Mouse (Mus musculus) limb, embryonic 11.5 days (tissue): ENCODE measurements around the gene Ift140. TPM values are rescaled to one million over a fixed set of nuclear protein-coding genes. Genes with fewer than 3 reads are reported as not detected.

Experiments used
- ATAC-seq: fragments of 200-750 bp; cut with Nextera tagmentation; 2 replicates; pipeline ENCODE4 v1.8.0; 2017; ENCODE audit warnings: low read depth; ENCODE audit not compliant: insufficient number of reproducible peaks, low FRiP score, low TSS enrichment
- DNase-seq: peaks from one replicate; pipeline ENCODE4 v3.0.0-alpha.2; 2015; ENCODE audit warnings: low spot score
- H3K27ac ChIP-seq: fragments of 300-500 bp; sonication (generic); replicated peaks from 2 replicates; pipeline ENCODE4 v1.5.1; 2014; ENCODE audit warnings: low read depth, mild to moderate bottlenecking, low read length
- H3K27me3 ChIP-seq: fragments of 300-500 bp; sonication (generic); 2 replicates; pipeline ENCODE4 v1.6.1; 2014; ENCODE audit warnings: mild to moderate bottlenecking, low read length, mixed read lengths; ENCODE audit not compliant: control insufficient read depth, insufficient read depth
- H3K36me3 ChIP-seq: fragments of 300-500 bp; sonication (generic); 2 replicates; pipeline ENCODE4 v1.6.1; 2014; ENCODE audit warnings: mild to moderate bottlenecking, low read length, moderate library complexity, mixed read lengths; ENCODE audit not compliant: control insufficient read depth, insufficient read depth
- H3K4me1 ChIP-seq: fragments of 300-500 bp; sonication (generic); 2 replicates; pipeline ENCODE4 v1.6.1; 2014; ENCODE audit warnings: low read length, mixed read lengths; ENCODE audit not compliant: control insufficient read depth, insufficient read depth
- H3K4me2 ChIP-seq: fragments of 300-500 bp; sonication (generic); 2 replicates; pipeline ENCODE4 v1.6.1; 2014; ENCODE audit warnings: low read depth, mild to moderate bottlenecking, moderate library complexity; ENCODE audit not compliant: severe bottlenecking
- H3K4me3 ChIP-seq: fragments of 300-500 bp; sonication (generic); 2 replicates; pipeline ENCODE4 v1.5.1; 2014; ENCODE audit warnings: low read depth, low read length
- H3K9ac ChIP-seq: fragments of 300-500 bp; sonication (generic); 2 replicates; pipeline ENCODE4 v1.6.1; 2014; ENCODE audit warnings: mild to moderate bottlenecking, low read length
- H3K9me3 ChIP-seq: fragments of 300-500 bp; sonication (generic); 2 replicates; pipeline ENCODE4 v1.6.1; 2016; ENCODE audit warnings: low read length; ENCODE audit not compliant: control insufficient read depth
- WGBS: fragments of 180-500 bp; shearing (Covaris S2); extraction: QIAGEN DNeasy Blood & Tissue Kit; methylation state at CpG from one replicate; pipeline ENCODE4 v1.1.7; 2014; 5-methylcytosine and 5-hydroxymethylcytosine counted together
- polyA plus RNA-seq: library from polyadenylated mRNA; unstranded; fragments of >200 nt; fragmentation: Nextera tagmentation; extraction: Ambion mirVana; gene quantifications from 2 replicates; pipeline ENCODE4 v1.2.1, GENCODE M21; 2014

Gene Ift140
- polyA plus RNA-seq, 1 experiment from 2014 or later: 21.0 TPM

DNA sequence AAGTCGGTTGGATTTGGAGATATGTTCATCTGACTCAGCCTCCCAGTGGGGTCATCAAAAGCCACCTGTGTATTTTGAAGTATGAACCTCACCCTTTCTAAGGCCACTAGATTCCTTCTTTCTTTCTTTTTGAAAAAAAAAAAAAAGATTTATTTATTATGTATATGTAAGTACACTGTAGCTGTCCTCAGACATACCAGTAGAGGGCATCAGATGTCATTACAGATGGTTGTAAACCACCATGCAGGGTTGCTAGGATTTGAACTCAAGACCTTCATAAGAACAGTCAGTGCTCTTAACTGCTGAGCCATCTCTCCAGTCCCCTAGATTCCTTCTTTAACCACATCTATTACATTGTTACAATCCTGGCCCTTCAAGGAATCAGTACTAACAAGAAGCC, 114.2 kb downstream of the Ift140 start:
- no peak overlapping the region for H3K9ac ChIP-seq
- no peak overlapping the region for H3K4me2 ChIP-seq
- no peaks in the 10 kb centered on the region for H3K27me3 ChIP-seq
- ATAC-seq (no peak), DNase-seq (no peak)
- H3K36me3 ChIP-seq: no peaks in the 10 kb centered on the region
- peaks cover 7% of the 10 kb centered on the region; the same call in 1 of the 2 replicates for H3K4me1 ChIP-seq
- H3K9me3 ChIP-seq: no peaks in the 10 kb centered on the region
- no peak overlapping the region for H3K27ac ChIP-seq
- 88% methylated on average over 1 of the region's 1 CpGs for WGBS
- no peak overlapping the region for H3K4me3 ChIP-seq

DNA sequence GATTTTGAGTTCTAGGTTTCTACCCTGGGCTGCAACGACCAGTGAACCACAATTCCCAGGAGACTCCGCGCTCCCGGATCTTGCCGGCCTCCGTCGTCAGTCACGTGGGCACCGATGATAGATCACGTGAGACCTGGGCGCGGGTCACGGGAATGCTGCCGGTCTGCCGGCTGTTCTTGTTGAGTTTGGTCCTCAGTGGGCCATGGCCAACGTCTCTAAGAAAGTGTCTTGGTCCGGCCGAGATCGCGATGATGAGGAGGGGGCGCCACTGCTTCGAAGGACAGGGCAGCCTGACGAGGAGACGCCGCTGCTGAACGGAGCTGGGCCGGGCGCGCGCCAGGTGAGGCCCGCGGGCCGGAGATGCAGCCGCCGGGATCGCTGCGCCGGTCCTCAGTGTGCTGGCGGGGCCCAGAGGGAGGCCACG, 117.4 kb downstream of the Ift140 start, which contains the start of gene Clcn7:
Gene Clcn7, plus strand, starts transcription at position 117 of the 424 bp plus-strand sequence.
- Histone ChIP-seq H3K9me3 (no peaks in the 10 kb centered on the region), H3K27me3 (no peaks in the 10 kb centered on the region), H3K36me3 (no peaks in the 10 kb centered on the region), H3K4me2 (peak within 1 kb of the TSS; percentile 63), H3K27ac (no peak within 1 kb of the TSS), H3K4me1 (peaks cover 7% of the 10 kb centered on the region; the same call in 1 of the 2 replicates), H3K4me3 (peak within 1 kb of the TSS; percentile 86), H3K9ac (peak within 1 kb of the TSS; percentile 76)
- ATAC-seq (peak; percentile 82; the same call in 1 of the 2 replicates), DNase-seq (peak; percentile 95)
- under 1% methylated on average over 40 of the region's 40 CpGs for WGBS

DNA sequence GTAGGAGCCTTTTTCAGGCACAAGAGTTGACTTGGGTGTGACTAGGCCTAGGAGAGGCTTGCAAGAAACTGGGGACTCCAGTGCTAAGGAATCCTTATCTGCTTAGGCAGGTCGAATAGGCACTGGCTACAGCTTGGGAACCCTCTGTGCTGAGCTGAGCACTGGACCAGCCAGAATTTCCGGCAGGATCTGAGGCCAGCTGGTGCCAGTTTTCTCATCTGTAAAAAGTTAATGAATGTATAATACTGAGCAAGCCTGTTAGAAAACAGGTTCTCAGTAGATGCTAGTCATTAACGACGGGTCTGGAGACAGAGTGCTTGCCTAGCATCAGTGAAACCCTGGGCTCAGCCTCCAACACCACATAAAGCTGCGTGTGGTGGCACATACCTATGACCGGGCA, 119.7 kb downstream of the Ift140 start:
- no peak for DNase-seq
- 87% methylated on average over 6 of the region's 6 CpGs for WGBS
- H3K27ac ChIP-seq: no peak overlapping the region

DNA sequence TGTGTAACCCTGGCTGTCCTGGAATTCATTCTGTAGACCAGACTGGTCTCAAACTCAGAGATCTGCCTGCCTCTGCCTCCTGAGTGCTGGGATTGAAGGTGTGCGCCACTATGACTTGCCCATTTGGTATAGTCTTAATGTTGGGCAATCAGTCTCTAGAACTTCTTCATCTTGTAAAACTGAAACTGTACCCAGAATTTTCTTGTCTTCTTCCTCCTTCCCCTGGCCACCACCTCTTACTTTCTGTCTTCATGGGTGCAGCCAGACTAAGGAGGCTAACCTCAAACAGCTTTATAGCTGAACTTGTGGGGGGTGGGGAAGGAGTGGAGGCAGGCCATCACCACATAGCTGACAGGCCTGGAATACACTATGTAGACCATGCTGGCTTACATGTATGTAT, 122.9 kb downstream of the Ift140 start:
- no peak for ATAC-seq
- Histone ChIP-seq H3K4me1 (peaks cover 6% of the 10 kb centered on the region; the same call in 1 of the 2 replicates), H3K4me2 (no peak overlapping the region), H3K4me3 (no peak overlapping the region), H3K36me3 (no peaks in the 10 kb centered on the region), H3K9me3 (no peaks in the 10 kb centered on the region), H3K27me3 (no peaks in the 10 kb centered on the region), H3K9ac (no peak overlapping the region), H3K27ac (no peak overlapping the region)
- DNase-seq: no peak
- 96% methylated on average over 1 of the region's 1 CpGs for WGBS

More for the DNA sequence above, 119.7 kb downstream of the Ift140 start:
- no peak overlapping the region for H3K4me3 ChIP-seq
- H3K27me3 ChIP-seq: no peaks in the 10 kb centered on the region
- no peak overlapping the region for H3K9ac ChIP-seq
- H3K4me2 ChIP-seq: no peak overlapping the region
- no peaks in the 10 kb centered on the region for H3K9me3 ChIP-seq
- peaks cover 7% of the 10 kb centered on the region; the same call in 1 of the 2 replicates for H3K4me1 ChIP-seq
- no peaks in the 10 kb centered on the region for H3K36me3 ChIP-seq
- no peak for ATAC-seq

DNA sequence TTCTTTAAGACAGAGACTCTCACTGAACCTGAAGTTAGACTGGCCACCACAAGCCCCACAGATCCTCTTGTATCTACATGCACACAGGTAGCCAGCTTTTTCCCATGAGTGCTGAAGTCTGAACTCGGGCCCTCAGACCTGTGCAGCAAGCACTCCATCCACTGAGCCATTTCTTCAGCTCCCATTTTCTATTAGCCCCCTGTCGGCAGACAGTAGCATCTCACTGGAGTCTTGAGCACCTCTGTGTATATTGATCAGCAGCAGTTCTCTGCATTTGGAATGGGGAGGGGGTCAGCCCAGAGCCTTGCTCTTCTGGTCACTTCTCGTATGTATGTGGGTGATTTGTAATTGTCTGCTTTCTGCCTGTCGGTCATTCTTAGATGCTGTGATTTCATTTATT, 124.1 kb downstream of the Ift140 start:
- no peak overlapping the region for H3K9ac ChIP-seq
- ATAC-seq (no peak), DNase-seq (no peak)
- H3K27me3 ChIP-seq: no peaks in the 10 kb centered on the region
- no peak overlapping the region for H3K4me3 ChIP-seq
- peaks cover 4% of the 10 kb centered on the region; the same call in 1 of the 2 replicates for H3K36me3 ChIP-seq
- no peaks in the 10 kb centered on the region for H3K9me3 ChIP-seq
- H3K4me2 ChIP-seq: no peak overlapping the region
- no peaks in the 10 kb centered on the region for H3K4me1 ChIP-seq
- WGBS: 69% methylated on average over 4 of the region's 4 CpGs
- no peak overlapping the region for H3K27ac ChIP-seq

Other genes starting within 250 kb of the Ift140 start
- gene Meiob, start 211.8 kb upstream of the Ift140 start, polyA plus RNA-seq: not detected in 2 replicates
- gene Hagh, start 175.9 kb upstream of the Ift140 start, polyA plus RNA-seq: 27.2 and 28.8 TPM in 2 replicates
- 16.6 and 18.5 TPM in 2 replicates for gene Fahd1, start 165.7 kb upstream of the Ift140 start, polyA plus RNA-seq
- gene Igfals, start 150.1 kb upstream of the Ift140 start, polyA plus RNA-seq: 0.24 and 0.47 TPM in 2 replicates
- 65.1 and 66.0 TPM in 2 replicates for gene Nubp2, start 129.7 kb upstream of the Ift140 start, polyA plus RNA-seq
- 36.8 and 42.1 TPM in 2 replicates for gene Spsb3, start 129.4 kb upstream of the Ift140 start, polyA plus RNA-seq
- gene Eme2, start 121.0 kb upstream of the Ift140 start, polyA plus RNA-seq: 20.5 and 20.8 TPM in 2 replicates
- gene Mrps34, start 121.0 kb upstream of the Ift140 start, polyA plus RNA-seq: 82.3 and 84.8 TPM in 2 replicates
- gene Nme3, start 119.6 kb upstream of the Ift140 start, polyA plus RNA-seq: 51.5 and 53.0 TPM in 2 replicates
- gene Mapk8ip3, start 79.1 kb upstream of the Ift140 start, polyA plus RNA-seq: 31.0 and 32.0 TPM in 2 replicates
- gene Jpt2, start 55.4 kb upstream of the Ift140 start, polyA plus RNA-seq: 201 and 259 TPM in 2 replicates
- 13.0 and 14.6 TPM in 2 replicates for gene Cramp1l, start 297 bp upstream of the Ift140 start, polyA plus RNA-seq
- gene Tmem204, start 67.5 kb downstream of the Ift140 start, polyA plus RNA-seq: 9.7 and 10.8 TPM in 2 replicates
- gene Telo2, start 99.9 kb downstream of the Ift140 start, polyA plus RNA-seq: 28.8 and 35.8 TPM in 2 replicates
- 0.17 TPM in 1 of 2 replicates, not detected in the other for gene Ptx4, start 104.7 kb downstream of the Ift140 start, polyA plus RNA-seq
- 20.6 and 21.0 TPM in 2 replicates for gene Clcn7, start 117.3 kb downstream of the Ift140 start, polyA plus RNA-seq
- gene Ccdc154, start 146.4 kb downstream of the Ift140 start, polyA plus RNA-seq: not detected in 2 replicates
- not detected in 2 replicates for gene Gm38655, start 159.4 kb downstream of the Ift140 start, polyA plus RNA-seq
- 31.6 and 32.7 TPM in 2 replicates for gene BC003965, start 168.5 kb downstream of the Ift140 start, polyA plus RNA-seq
- gene Unkl, start 172.3 kb downstream of the Ift140 start, polyA plus RNA-seq: 4.8 and 5.8 TPM in 2 replicates
- 28.3 and 29.4 TPM in 2 replicates for gene Gnptg, start 224.0 kb downstream of the Ift140 start, polyA plus RNA-seq
- gene Tsr3, start 224.1 kb downstream of the Ift140 start, polyA plus RNA-seq: 63.8 and 66.1 TPM in 2 replicates
- gene Baiap3, start 240.3 kb downstream of the Ift140 start, polyA plus RNA-seq: 0.71 and 0.88 TPM in 2 replicates